Mouse (Mus musculus) 416B (cell line): ENCODE data around the gene Tmem132b.

Experiments used
- DNase-seq: peaks from one replicate; pipeline ENCODE4 v3.0.0; 2011; ENCODE audit warnings: low read depth

Gene Tmem132b

DNA sequence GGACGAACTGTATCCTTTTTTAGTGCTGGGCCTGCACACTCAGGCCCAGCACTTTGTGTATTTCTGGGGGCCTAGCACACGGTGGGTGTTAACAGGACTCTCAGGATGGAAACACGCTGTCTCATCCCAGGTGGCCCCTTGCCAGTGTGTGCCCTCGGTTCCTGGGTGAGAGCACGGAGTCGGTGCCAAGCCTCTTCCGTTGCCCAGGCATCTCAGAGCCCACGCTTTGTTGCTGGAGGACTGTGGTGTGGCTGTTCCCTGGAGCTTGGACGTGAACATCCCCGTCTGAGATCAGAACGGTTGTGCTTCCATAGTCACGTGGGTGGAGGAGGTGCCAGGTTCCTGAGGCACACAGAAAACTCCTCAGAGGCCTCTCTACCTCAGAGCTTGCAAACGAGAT, 47.1 kb downstream of the Tmem132b start:
- no peak for DNase-seq

GRCm38 (mm10) chr5:125579153-125579552, 47.6 kb downstream of the Tmem132b start:
- peak; percentile 4 for DNase-seq

DNA sequence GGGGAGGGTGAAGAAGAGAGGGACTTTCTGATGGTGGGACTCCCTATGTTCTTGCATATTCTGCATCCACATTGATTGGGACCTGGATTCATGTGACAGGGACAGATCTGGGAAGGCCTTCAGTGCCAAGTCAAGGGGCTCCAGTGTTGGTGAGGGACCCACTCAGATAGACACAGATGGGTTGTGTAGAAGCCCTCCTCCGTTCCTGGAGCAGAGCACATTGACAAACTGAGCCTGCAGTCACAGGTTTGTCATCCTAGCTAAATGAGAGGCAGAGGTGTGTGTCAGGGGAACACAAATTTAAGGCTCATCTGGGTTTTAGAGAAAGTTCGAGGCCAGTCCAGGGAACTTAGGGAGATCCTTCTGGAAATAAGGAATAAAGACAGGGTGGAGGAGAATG, 51.7 kb downstream of the Tmem132b start:
- no peak for DNase-seq

DNA sequence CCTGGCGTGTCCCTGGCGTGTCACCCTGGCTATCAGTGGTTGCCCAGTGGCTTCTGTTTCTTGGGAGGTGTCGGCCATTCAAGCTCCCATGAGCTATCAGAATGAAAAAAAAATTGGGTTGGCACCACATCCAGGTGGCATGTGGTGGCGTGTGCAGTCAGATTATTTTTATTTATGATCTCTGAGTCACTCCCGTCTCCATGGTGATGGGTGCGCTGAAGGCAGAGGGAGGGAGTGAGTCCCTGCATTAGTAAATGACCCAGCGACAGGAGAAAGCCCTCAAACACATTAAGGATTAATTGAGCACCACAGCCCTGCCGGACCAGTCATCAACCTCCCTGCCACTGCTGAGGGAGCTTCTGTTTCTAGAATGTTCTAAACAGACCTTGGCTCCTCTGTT, 52.3 kb downstream of the Tmem132b start:
- no peak for DNase-seq

DNA sequence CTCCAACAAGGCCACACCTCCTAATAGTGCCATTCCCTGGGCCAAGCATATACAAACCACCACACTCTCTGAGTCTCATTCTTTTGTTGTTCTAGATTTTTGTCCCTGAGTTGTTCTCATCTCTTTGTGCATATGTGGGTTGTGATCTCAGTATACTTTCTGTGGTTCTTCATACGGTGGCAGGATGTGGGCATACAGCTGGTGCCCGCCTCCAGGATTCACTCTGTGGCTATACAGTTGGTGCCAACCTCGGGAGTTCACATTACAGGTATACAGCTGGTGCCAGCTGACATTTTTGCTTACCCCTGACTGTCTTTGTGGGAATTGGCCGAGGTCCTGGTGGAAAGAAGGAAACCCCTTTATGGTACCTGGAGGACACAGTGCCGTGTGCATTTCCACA, 53.6 kb downstream of the Tmem132b start:
- DNase-seq, result no peak

GRCm38 (mm10) chr5:125588203-125588602, 56.6 kb downstream of the Tmem132b start:
- no peak for DNase-seq

GRCm38 (mm10) chr5:125588876-125589667, 57.5 kb downstream of the Tmem132b start:
- DNase-seq, result no peak

- no peak for DNase-seq
These were observed 66.5 kb downstream of the Tmem132b start for GRCm38 (mm10) chr5:125598056-125598455.

DNA sequence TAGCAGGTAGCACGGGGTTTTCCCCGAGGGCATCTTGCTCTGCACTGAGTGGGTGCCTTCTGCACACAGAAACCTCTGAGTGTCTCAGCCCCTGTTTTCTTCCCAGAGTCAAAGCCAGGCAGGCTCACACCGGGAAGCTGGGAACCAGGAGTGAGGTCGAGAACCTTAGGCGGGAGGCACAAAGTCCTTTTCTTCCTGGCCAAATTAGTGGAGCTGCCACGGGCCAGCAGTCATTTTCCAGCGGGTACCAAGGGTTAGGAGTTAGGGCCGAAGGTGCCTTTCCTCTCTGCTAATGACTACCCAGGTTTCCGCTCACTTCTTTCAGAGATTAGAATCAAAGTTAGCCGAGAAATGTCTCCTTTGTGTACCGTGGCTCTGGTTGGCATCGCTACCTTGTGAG, 75.6 kb downstream of the Tmem132b start:
- DNase-seq, result no peak

DNA sequence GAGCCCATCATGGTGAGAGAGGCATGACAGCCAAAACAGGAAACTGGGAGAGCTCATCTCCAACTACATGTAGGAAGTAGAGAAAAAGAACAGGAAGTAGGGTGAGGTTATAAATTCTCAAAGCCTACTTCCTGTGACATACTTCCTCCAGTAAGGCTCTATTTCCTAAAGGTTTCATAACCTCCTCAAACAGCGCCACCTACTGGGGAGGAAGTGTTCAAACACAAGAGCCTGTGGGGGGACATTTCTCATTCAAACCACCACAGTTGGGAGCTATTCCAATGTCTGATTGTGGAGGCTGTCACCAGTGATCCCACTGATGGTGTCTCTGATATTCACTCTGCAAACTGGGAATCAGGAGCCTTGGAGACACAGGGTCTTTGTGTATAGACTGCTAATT, 78.4 kb downstream of the Tmem132b start:
- DNase-seq, result no peak

DNA sequence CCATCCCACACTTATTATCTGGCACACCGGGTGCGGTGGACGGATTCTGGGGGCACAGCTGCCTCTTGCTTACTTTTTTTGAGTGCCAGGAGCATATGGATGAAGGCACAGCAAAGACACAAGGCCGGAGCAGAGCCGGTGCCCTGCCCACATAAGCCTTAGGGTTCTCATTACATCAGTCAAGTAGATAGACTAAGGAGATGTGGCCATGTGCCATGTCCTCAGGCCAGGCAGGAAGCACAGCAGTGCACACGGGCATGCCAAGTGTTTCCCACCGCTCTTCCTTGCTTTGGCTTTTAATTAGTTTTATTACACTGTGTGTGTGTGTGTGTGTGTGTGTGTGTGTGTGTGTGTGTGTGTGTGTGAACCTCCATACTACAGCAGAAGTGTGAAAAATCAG, 80.9 kb downstream of the Tmem132b start:
- DNase-seq, result no peak

DNA sequence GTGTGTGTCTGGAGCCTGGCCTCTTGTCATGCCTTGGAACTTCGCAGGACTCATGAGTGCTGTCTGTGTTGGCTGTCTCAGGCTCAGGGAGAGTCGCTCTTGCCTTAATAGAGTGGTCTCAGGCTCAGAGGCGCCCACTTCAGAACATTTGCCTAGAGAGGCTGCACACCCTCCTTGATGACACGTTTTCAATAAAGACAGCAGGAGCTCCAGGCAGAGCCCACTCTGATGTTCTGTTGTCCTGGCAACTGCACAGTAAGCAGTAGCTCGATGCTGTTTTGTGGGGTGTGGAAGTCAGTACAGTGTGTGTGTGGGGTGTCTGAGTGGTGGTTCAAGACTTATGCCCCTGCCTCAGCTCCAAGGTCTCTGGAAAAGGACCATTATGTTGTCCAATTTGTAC, 81.6 kb downstream of the Tmem132b start:
- no peak for DNase-seq

DNA sequence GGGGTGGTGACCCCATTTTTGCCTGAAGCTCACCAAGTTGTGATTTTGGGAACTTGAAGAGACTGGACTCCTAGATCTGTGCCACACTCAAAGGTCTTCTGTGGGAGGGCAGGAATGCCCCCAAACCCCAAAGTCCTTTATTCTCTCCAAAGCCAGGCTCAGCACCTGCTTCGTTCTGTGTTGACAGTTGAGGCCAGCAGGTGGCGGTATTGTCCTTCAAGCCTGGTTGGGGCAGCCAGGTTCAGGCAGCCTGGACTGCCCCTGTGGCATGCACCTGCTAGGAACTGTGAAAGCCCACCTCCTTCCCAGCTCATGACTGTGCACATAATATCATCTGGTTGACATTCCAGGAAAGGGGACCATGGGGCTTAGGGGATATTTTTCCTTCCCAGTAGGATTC, 82.8 kb downstream of the Tmem132b start:
- DNase-seq, result peak; percentile 27

DNA sequence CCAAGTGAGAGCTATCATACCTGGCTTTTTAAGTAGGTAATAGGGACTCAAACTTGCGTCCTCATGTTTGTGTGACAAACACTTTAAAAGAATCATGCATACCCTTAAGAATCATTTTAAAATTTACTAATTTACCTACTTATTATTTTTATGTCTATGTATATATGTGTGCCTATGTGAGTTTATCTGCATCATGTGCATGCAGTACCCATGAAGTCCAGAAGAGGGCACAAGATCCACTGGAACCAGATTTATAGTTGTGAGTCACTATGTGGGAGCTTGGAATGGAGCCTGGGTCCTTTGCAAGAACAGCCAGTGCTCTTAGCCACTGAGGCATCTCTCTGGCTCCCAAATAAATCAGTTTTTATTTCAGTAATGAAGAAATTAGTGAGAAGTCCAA, 85.5 kb downstream of the Tmem132b start:
- DNase-seq, result no peak

GRCm38 (mm10) chr5:125627816-125628348, 96.3 kb downstream of the Tmem132b start:
- DNase-seq, result no peak

DNA sequence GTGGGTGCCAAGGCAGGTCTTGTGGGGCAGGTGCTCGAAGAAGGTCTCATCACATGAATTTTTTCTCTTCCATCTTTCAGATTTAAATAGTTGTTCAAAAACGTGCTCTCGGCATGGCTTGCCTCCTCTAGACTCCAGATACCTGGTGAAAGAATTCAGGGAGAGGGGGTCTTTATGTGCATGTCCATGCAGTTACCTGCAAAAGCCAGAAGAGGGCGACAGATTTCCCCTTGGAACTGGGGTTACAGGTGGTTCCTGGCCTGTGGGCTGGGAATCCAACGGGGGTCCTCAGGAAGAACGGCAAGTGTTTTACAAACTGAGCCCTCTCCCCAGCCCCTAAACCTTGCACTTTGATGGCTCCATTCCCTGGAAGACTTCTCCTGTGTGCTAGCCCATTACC, 103.1 kb downstream of the Tmem132b start:
- DNase-seq, result no peak

- no peak for DNase-seq
These were observed 109.4 kb downstream of the Tmem132b start for GRCm38 (mm10) chr5:125640966-125641365.

DNA sequence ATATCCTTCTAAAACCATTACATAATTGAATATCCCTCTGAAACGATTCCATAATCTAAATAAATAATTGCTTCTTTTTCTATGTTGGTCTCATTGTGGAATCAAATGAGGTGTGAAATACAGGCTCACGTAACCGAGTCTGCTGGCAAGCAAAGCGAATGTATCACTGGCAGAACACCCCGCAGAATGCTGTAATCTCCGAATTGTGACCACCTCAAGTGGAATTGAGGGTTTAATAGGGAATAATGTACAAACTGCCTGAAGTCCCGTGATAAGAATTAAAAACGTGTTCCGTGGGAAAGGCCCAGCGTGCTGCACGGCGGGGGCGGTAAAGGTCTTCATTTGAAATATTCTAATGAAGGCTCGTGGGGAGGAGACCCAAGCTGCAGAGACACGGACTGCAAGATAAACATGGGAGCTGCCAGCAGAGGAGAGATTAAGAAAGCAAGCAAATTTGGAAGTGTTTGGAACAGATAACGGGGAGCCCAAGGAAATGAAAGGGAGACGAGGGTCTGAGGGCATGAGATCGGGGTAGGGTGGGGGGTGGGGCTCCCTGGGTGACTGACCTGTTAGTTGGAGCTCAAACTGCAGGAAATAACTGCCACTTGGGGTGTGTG, 110.1 kb downstream of the Tmem132b start:
- DNase-seq, result no peak

GRCm38 (mm10) chr5:125648236-125648635, 116.7 kb downstream of the Tmem132b start:
- no peak for DNase-seq

DNA sequence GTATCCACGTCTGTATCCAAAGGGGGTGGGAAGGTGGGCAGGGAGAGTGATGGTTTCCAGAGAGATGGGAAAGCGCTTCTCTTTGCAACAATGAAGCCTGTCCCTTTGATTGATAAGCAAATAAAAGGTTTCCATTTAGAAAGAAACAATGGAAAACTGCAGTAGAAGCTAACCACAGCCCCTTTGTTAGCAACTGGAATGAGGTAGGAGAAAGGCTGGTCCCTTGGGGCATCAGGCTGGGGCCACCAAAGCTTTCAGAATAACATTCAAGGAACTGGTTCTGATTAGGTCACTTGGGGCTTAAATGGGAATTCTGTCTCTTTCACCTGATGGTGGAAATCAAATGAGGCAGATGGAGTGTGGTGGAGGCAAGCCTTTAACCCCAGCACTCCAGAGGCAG, 118.4 kb downstream of the Tmem132b start:
- no peak for DNase-seq

- DNase-seq, result no peak
These were observed 126.5 kb downstream of the Tmem132b start for GRCm38 (mm10) chr5:125658101-125658500.

GRCm38 (mm10) chr5:125658959-125659749, 127.6 kb downstream of the Tmem132b start:
- DNase-seq, result no peak

GRCm38 (mm10) chr5:125675623-125676022, 144.0 kb downstream of the Tmem132b start:
- DNase-seq, result no peak
